17 mouse cellular contexts compared by ENCODE assay signal in the genomic region with DNA sequence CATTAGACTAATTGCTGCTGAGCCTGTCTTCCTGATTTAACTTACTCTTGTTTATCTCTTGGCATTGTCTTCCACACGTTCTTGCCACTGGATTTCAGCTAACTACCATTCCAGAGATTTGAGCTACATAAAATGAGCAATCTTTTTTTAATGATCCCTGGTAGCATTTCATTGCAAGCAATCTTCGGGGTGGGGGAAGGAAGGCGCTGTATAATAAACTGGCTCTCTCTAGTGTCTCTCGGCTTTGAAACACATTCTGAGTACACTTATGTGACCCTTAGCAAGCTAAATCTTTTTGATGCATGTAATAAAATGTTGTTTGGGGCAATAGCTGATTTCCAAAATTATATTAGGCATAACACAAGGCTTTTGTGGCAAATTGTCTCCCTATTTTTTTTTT.
A peak's percentile ranks its signal among the peaks of the same experiment; 100 is the strongest.
DNase-seq lines count a peak whose midpoint lies in the region; ATAC-seq and TF ChIP-seq lines count a peak whose summit lies in the region.
"Had no signal": no experiment of that assay in that cellular context is flagged by ENCODE, and none has a peak within 500 bp of the region (broad histone marks: within the 10 kb centered on the region; RNA-seq: fewer than 3 reads in every experiment).

No protein-coding gene starts in this region.

- H3K9me3 ChIP-seq in forebrain, embryonic 13.5 days (replicated peaks) = no peaks in the 10 kb centered on the region
- no peaks in the 10 kb centered on the region for H3K9me3 ChIP-seq in forebrain, embryonic 11.5 days (ENCODE audit: control insufficient read depth, low read length)
- no peaks in the 10 kb centered on the region for H3K9me3 ChIP-seq in forebrain, embryonic 14.5 days (replicated peaks; ENCODE audit: control insufficient read depth, low read length)
- H3K9me3 ChIP-seq in hindbrain, embryonic 16.5 days (ENCODE audit: control insufficient read depth, low read length) = no peaks in the 10 kb centered on the region
- no peaks in the 10 kb centered on the region for H3K9me3 ChIP-seq in midbrain, postnatal 0 days (ENCODE audit: low read length)
- H3K9me3 ChIP-seq: G1E; liver, embryonic 12.5 days had no signal

- ATAC-seq in forebrain, embryonic 13.5 days = no peak
- ATAC-seq in forebrain, embryonic 11.5 days (replicated peaks; ENCODE audit: low FRiP score) = no peak
- no peak for ATAC-seq in forebrain, embryonic 14.5 days
- ATAC-seq in hindbrain, embryonic 16.5 days = no peak
- ATAC-seq in midbrain, postnatal 0 days (ENCODE audit: low FRiP score) = no peak
- ATAC-seq: activated CD4-positive, CD25-positive, alpha-beta regulatory T cell, adult 4 months; liver, embryonic 12.5 days had no signal

- no peak overlapping the region for H3K4me3 ChIP-seq in forebrain, embryonic 13.5 days
- H3K4me3 ChIP-seq in forebrain, embryonic 11.5 days (ENCODE audit: low read depth, low read length) = no peak overlapping the region
- H3K4me3 ChIP-seq in forebrain, embryonic 14.5 days (ENCODE audit: low read depth, low read length) = no peak overlapping the region
- peak overlapping the region; percentile 33; the same call in 1 of the 2 replicates for H3K4me3 ChIP-seq in hindbrain, embryonic 16.5 days (ENCODE audit: low read length)
- H3K4me3 ChIP-seq in midbrain, postnatal 0 days (ENCODE audit: low read depth, low read length) = peak overlapping the region; percentile 31
- H3K4me3 ChIP-seq: liver, embryonic 12.5 days; myocyte had no signal

- H3K27me3 ChIP-seq in forebrain, embryonic 13.5 days = peaks cover 27% of the 10 kb centered on the region
- peaks cover 2% of the 10 kb centered on the region; the same call in 1 of the 2 replicates for H3K27me3 ChIP-seq in forebrain, embryonic 11.5 days (ENCODE audit: control insufficient read depth, insufficient read depth, low read length)
- H3K27me3 ChIP-seq in forebrain, embryonic 14.5 days (replicated peaks; ENCODE audit: control insufficient read depth, insufficient read depth, low read length) = 0 out of 2 replicates have a peak, but pooled peaks cover 3% of the 10 kb centered on the region
- H3K27me3 ChIP-seq in hindbrain, embryonic 16.5 days (replicated peaks; ENCODE audit: control insufficient read depth, insufficient read depth, low read length) = peaks cover 8% of the 10 kb centered on the region
- peaks cover 9% of the 10 kb centered on the region; the same call in 1 of the 2 replicates for H3K27me3 ChIP-seq in midbrain, postnatal 0 days (ENCODE audit: insufficient read depth, low read length)
- H3K27me3 ChIP-seq: liver, embryonic 12.5 days had no signal

- H3K4me1 ChIP-seq in forebrain, embryonic 13.5 days = peaks cover 30% of the 10 kb centered on the region
- H3K4me1 ChIP-seq in forebrain, embryonic 11.5 days (replicated peaks; ENCODE audit: control insufficient read depth, insufficient read depth, low read length) = no peaks in the 10 kb centered on the region
- H3K4me1 ChIP-seq in forebrain, embryonic 14.5 days (ENCODE audit: control insufficient read depth, insufficient read depth, low read length) = peaks cover 21% of the 10 kb centered on the region
- peaks cover 12% of the 10 kb centered on the region for H3K4me1 ChIP-seq in hindbrain, embryonic 16.5 days (ENCODE audit: control insufficient read depth, insufficient read depth, low read depth, low read length)
- 0 out of 2 replicates have a peak, but pooled peaks cover 2% of the 10 kb centered on the region for H3K4me1 ChIP-seq in midbrain, postnatal 0 days (ENCODE audit: insufficient read depth, low read length)
- H3K4me1 ChIP-seq: liver, embryonic 12.5 days had no signal

- no peak overlapping the region for H3K9ac ChIP-seq in forebrain, embryonic 13.5 days
- no peak overlapping the region for H3K9ac ChIP-seq in forebrain, embryonic 11.5 days (ENCODE audit: low read length)
- no peak overlapping the region for H3K9ac ChIP-seq in forebrain, embryonic 14.5 days (ENCODE audit: low read length)
- H3K9ac ChIP-seq in hindbrain, embryonic 16.5 days (ENCODE audit: low read depth, low read length) = peak overlapping the region; percentile 52
- peak overlapping the region; percentile 47; the same call in 1 of the 2 replicates for H3K9ac ChIP-seq in midbrain, postnatal 0 days (replicated peaks; ENCODE audit: low read length, poor library complexity, severe bottlenecking)
- H3K9ac ChIP-seq: liver, embryonic 12.5 days had no signal

- no peaks in the 10 kb centered on the region for H3K36me3 ChIP-seq in forebrain, embryonic 13.5 days (ENCODE audit: poor library complexity, severe bottlenecking)
- no peaks in the 10 kb centered on the region for H3K36me3 ChIP-seq in forebrain, embryonic 11.5 days (ENCODE audit: control insufficient read depth, insufficient read depth, low read length)
- no peaks in the 10 kb centered on the region for H3K36me3 ChIP-seq in forebrain, embryonic 14.5 days (ENCODE audit: control insufficient read depth, insufficient read depth, low read length)
- H3K36me3 ChIP-seq in hindbrain, embryonic 16.5 days (ENCODE audit: control insufficient read depth, insufficient read depth, low read length) = no peaks in the 10 kb centered on the region
- H3K36me3 ChIP-seq in midbrain, postnatal 0 days (ENCODE audit: insufficient read depth, low read length) = no peaks in the 10 kb centered on the region
- H3K36me3 ChIP-seq: G1E; liver, embryonic 12.5 days had no signal

- WGBS in forebrain, embryonic 13.5 days = 48% methylated on average over 4 of the region's 4 CpGs
- WGBS in forebrain, embryonic 11.5 days = 72% methylated on average over 4 of the region's 4 CpGs
- 47% methylated on average over 4 of the region's 4 CpGs for WGBS in forebrain, embryonic 14.5 days
- 38% methylated on average over 4 of the region's 4 CpGs for WGBS in hindbrain, embryonic 16.5 days
- 49% methylated on average over 4 of the region's 4 CpGs for WGBS in midbrain, postnatal 0 days

- peak overlapping the region; percentile 50 for H3K4me2 ChIP-seq in forebrain, embryonic 13.5 days
- no peak overlapping the region for H3K4me2 ChIP-seq in forebrain, embryonic 11.5 days (ENCODE audit: low read depth, low read length, severe bottlenecking)
- peak overlapping the region; percentile 47 for H3K4me2 ChIP-seq in forebrain, embryonic 14.5 days (ENCODE audit: low read length)
- H3K4me2 ChIP-seq in hindbrain, embryonic 16.5 days (ENCODE audit: low read length) = peak overlapping the region; percentile 61
- H3K4me2 ChIP-seq in midbrain, postnatal 0 days (ENCODE audit: low read depth, low read length, poor library complexity, severe bottlenecking) = peak overlapping the region; percentile 53
- H3K4me2 ChIP-seq: liver, embryonic 12.5 days had no signal

- H3K27ac ChIP-seq in forebrain, embryonic 13.5 days = peak overlapping the region; percentile 59
- H3K27ac ChIP-seq in forebrain, embryonic 11.5 days (ENCODE audit: low read depth, low read length) = no peak overlapping the region
- H3K27ac ChIP-seq in forebrain, embryonic 14.5 days (ENCODE audit: low read depth, low read length) = 0 out of 2 replicates have a peak overlapping the region, but pooled peaks have one; percentile 49
- peak overlapping the region; percentile 68 for H3K27ac ChIP-seq in hindbrain, embryonic 16.5 days (ENCODE audit: low read depth, low read length)
- H3K27ac ChIP-seq in midbrain, postnatal 0 days (ENCODE audit: low read depth, low read length) = no peak overlapping the region
- H3K27ac ChIP-seq: layer of hippocampus, adult 2 months; liver, embryonic 12.5 days had no signal

- no peak for DNase-seq in forebrain, embryonic 11.5 days (ENCODE audit: low spot score)
- no peak for DNase-seq in forebrain, embryonic 14.5 days (ENCODE audit: low spot score)
- no peak for DNase-seq in midbrain, postnatal 0 days (ENCODE audit: low spot score)
- no peak for DNase-seq in urinary bladder, adult 2 months (ENCODE audit: low spot score)
- no peak for DNase-seq in gastrocnemius, adult 18-20 months (ENCODE audit: low spot score)
- DNase-seq: embryo, embryonic 11 days; kidney, adult 2 months; lung, adult 2 months; lung, postnatal 36 days; thymus, postnatal 14 days had no signal

- TF ChIP-seq CTCF in midbrain, postnatal 0 days (IDR thresholded peaks at IDR 0.05) = no peak

Comparison
In these comparisons a context has a peak if more than half of its experiments do, and no peak if none do; other contexts are left out.
1. H3K27ac ChIP-seq: peak in forebrain, embryonic 13.5 days (single experiment), forebrain, embryonic 14.5 days (single experiment) and hindbrain, embryonic 16.5 days (single experiment); none in forebrain, embryonic 11.5 days (single experiment) and midbrain, postnatal 0 days (single experiment).
2. H3K4me3 ChIP-seq: peak in hindbrain, embryonic 16.5 days (single experiment) and midbrain, postnatal 0 days (single experiment); none in forebrain, embryonic 13.5 days (single experiment), forebrain, embryonic 11.5 days (single experiment) and forebrain, embryonic 14.5 days (single experiment).
3. H3K9ac ChIP-seq: peak in hindbrain, embryonic 16.5 days (single experiment) and midbrain, postnatal 0 days (single experiment); none in forebrain, embryonic 13.5 days (single experiment), forebrain, embryonic 11.5 days (single experiment) and forebrain, embryonic 14.5 days (single experiment).